Mouse (Mus musculus) T-cell, adult 2 months (primary cell): ENCODE measurements at regions not wholly inside any gene's neighbourhood (a gene's known extent, or its start where the extent isn't known, plus 50 kb on each side); places are given as distances from the start of the nearest gene placed in this dataset.

ENCODE experiments used
- DNase-seq: peaks from one replicate; pipeline ENCODE4 v3.0.0; 2022; ENCODE audit warnings: low spot score

DNA sequence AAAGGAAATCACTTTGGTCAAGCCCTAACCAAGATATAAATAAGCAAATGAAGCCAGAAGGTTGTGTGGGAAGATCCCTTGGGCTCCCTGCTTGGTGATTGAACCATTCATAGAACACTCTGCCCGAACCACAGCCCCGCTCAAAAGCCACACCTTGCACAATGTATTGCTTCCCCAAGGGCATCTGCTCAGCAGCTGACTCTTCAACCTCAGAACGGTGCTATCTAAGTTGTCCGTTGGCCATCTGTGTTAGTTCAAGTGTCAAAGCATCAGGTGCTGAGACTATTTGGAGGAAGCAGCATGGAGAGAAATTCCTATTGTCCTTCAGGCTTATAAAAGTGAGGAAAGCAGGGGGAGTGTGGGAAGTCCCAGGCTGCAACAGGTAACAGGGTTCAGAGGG, 96.8 kb upstream of the 1700056E22Rik start:
- DNase-seq, result no peak

DNA sequence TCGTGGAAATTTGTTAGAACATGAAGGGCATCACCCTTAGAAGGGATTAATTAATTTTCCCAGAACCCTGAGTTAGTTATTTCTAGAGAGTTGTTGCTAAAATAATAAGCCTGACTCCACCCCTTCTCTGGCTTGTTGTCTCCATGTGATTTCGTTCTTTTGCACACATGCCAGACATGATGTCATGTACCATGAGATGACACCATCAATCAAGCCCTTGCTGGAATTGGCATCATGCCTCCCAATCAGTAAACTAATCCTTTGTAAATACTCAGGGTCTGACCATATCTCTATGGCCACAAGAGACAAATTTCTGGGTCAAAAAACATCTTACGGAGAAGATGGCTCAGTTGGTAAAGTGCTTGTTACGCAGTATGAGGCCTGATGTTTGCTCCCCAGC, 93.2 kb upstream of the 1700056E22Rik start:
- no peak for DNase-seq

DNA sequence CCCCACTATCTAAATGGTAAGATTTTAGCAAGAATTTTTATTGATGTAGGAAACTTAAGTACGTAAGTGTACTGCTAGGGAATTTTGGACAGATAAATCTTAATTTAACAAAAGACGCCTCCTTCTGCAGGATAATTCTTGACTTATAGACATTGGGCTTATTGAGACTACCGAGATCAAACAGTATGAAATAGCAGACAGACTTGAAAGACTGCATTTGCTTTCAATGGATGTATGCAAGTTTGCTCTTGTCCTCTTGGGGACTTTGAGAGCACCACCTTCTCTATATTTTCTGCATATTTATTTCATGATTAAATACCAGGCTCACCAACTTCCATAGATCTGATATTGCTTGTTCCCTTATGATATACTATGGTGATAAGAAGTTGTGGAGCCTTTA, 92.8 kb upstream of the 1700056E22Rik start:
- no peak for DNase-seq
